Mouse (Mus musculus): ENCODE data around the gene S1pr5.
"Not testable (repeated sequence)": the region's sequence is repeated elsewhere in the genome, so short reads cannot be mapped to it uniquely, and the experiment has no call there.

S1pr5 gene

DNA sequence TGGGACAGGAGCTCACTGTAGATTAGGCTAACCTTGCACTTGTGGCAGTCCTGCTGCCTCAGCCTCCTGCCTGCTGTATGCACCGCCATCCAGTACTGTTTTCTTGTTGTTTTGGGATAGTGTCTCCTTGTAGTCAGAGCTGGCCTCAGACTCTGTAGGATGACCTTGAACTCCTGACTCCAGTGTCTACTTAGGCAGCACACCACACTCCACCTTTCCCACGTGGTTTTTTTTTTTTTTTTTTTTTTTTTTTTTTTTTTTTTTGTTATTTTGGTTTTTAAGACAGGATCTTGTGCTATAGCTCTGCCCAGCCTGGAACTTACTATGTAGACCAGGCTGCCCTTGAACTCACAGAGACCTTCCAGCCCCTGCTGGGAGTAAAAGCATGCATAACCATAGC is 39.6 kb downstream of the S1pr5 start:
- no peak for DNase-seq (ENCODE audit: extremely low read depth, low read depth)

DNA sequence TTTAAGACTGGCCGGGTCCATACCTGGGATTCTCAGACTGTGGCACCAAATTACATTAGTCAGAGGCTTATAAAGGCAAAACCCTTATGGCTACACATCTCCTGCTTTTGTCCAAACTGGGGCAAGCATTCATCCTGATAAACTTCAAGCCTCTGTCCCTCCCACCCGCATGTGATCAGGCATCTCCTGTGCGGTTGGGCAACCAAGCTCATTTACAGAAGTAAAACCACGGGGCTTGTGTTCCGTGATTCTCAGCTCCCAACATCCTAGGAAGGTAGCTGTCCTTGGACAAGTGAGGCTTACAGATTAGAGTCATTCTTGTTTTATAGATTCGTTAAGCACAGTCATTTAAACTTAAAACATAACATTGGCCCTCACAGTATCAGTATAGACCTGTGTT is 41.4 kb downstream of the S1pr5 start:
- no peak for DNase-seq (ENCODE audit: extremely low read depth, low read depth)

DNA sequence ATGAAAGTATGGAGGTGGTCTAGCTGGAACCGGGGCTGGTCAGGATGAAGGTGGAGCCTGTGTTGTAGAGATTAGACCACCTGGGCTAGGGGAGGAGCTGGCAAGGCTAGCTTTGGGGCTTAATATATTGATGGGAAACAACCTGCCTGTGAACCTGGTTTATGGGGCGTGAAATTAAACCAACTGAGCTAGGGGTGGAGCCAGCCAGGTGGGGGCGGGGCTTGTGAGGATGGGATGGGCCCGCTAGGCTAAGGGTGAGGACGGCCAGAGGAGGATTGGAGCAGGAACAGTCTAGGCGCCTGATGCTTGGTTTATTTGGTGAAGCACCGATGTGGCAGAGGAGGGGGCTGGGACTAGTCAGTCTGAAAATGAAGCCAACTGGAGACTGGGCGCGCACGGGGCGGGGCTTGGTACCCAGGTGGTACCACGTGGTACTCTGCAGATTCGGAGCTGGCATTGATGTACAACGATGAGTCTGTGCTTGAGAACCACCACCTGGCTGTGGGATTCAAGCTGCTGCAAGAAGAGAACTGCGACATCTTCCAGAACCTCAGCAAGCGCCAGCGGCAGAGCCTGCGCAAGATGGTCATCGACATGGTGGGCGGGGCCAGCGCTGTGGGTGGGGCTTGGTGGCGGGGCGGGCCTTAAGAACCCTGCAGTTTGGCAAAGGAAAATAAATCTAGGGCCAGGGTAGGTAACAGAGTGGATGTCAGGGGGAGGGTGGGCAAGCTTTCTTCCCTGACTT is 43.5 kb downstream of the S1pr5 start:
- DNase-seq (ENCODE audit: extremely low read depth, low read depth): no peak

DNA sequence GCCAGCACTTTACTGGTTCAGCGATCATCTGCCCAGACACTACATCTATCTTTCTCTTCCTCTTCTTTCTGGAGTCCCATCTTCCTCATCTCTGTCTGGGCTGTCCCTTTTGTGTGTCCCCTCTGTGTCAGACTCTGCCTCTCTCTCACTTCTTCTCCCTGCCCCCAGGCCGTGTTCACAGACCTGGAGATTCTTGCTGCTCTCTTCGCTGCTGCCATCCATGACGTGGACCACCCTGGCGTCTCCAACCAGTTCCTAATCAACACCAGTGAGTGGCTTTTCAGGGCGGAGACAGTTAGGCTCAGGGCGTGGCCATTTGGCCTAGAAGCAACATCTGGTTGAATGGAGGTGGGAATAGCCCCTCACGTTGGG is 44.1 kb downstream of the S1pr5 start:
- no peak for DNase-seq (ENCODE audit: extremely low read depth, low read depth)

DNA sequence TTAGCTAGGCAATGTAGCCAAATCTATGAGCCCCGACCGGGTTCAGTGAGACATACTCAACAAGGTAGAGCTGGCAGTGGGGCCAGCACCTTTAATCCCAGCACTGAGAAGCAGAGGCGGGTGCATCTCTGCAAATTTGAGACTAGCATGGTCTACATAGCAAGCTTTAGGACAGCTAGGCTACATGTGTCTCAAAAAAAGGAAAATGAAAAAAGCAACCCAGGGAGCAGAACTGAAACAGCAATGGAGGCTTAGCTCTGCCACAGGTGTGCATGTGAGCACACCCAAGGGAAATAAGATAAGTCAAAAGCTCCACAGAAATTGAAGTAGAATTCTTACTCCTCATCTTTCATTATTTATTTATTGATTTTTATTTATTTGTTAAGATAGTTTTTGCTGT is 49.3 kb downstream of the S1pr5 start:
- no peak for DNase-seq (ENCODE audit: extremely low read depth, low read depth)

DNA sequence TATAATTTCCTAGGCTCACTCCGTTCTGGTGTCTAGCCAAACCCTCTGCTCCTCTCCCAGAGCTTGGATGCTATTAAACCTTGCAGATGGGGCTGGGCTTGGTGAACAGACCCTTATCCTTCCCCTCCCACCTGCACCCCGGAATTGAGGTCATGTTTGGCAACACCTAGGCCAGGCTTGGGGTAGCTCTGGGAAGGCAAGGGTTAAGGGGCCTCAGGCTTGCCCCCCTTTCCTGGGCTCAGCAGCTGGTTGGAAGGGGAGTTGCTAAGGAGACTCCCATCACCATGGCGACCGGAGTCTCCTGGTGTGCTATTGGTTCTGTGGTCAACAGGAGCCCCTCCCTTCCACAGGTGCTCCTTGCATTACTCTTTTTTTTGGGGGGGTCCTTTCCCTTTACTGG is 50.3 kb downstream of the S1pr5 start:
- no peak for DNase-seq (ENCODE audit: extremely low read depth, low read depth)

DNA sequence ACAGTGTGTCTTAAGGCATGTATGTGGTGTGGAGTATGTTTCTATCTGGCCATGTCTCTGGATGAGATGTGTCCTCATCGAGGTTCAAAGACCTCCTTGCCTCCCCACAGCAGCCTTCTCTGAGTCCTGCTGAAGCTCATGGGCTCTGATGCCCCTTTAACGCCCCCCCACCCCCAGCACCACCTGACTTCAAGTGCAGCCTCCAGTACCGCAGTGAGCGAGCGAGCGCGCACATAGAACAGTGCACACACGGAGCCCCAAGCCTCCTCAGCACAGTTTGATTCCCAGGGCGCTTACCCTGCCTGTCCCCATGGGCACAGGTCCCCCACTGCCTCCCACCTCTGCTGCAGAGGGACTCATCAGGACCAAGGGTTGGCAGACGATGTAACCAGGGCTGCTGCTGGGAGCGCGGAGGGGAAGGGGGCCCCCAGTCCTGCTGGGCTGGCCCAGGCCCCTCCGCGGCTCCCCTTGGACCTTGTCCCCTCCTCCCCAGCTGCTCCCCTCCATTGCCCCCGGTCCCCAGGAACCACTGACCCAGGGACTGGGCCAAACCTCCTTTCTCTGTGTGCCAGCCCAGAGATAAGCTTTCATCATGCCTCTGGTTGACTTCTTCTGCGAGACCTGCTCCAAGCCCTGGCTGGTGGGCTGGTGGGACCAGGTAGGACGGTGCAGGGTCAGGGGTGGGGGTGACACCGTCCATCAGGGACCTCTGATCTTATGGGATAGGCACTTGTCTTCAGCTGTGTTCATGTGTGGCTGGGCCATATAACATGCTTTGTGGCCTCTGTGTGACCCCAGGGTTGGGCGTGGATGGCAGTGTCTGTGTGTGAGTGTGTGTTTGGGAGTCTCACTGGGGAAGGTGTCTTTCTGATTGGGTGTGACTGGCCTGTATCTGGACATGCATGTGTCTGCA is 51.5 kb downstream of the S1pr5 start:
- DNase-seq (ENCODE audit: extremely low read depth, low read depth): no peak

DNA sequence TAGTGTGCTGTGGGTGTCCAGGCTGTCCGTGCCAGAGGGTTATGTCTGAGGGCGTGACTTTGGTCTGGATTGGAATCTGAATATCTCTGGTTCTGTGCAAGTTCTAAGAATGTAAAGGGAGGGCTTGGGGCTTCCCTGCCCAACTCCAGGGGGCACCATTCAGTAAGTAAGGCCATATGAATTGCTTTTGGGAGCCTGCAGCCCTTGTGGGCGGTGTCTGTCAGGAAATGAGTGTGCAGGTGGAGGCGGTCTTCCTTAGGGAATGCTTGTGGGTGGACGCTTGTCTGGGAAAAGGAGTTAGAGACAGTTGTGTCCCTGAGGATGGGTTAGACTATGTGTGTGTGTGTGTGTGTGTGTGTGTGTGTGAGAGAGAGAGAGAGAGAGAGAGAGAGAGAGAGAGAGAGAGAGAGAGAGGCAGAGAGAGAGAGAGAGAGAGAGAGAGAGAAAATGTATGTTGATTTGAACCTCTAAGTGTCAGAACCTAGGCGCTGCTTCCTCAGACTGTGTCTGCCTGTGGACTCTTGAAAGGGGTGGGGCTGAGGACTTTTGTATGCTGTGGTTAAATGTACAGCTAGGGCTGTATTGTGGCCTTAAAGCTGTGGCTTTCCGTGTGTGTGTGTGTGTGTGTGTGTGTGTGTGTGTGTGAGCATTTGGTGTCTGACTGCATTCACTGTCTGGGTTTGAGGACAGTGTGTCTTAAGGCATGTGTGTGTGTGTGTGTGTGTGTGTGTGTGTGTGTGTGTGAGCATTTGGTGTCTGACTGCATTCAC is 52.3 kb downstream of the S1pr5 start:
- not testable (repeated sequence) for DNase-seq (ENCODE audit: extremely low read depth, low read depth)

DNA sequence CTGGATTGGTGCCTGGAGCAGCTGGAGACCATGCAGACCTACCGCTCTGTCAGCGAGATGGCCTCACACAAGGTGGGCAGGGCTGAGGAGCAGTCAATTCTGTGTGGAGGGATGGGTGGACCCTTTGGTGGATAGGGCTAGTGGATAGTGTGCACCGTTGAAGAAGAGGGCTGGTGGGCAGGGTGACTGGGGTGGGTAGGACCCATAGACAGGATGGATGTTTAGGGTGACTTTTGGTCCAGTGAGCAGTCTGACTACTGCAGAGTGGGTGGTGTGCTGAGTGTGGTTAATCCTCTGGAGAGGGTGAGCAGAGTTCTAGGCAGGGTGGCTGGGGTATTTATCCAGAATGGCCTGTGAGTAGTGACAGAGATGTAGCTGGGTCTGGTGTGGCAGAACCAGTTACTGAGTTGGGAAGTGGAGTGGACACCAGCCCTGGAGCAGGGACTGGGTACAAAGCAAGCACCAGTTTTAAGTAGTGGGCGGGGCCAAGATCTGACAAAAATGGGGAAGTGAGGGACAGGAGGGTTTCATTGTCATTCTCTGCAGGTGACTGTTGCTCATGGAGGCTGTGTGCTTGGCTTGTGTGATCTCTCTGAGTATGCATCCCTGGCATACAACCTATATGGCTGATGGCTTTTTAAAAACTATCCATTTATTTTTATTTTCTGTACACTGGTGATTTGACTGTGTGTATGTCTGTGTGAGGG is 53.3 kb downstream of the S1pr5 start:
- DNase-seq (ENCODE audit: extremely low read depth, low read depth): peak; percentile 65

DNA sequence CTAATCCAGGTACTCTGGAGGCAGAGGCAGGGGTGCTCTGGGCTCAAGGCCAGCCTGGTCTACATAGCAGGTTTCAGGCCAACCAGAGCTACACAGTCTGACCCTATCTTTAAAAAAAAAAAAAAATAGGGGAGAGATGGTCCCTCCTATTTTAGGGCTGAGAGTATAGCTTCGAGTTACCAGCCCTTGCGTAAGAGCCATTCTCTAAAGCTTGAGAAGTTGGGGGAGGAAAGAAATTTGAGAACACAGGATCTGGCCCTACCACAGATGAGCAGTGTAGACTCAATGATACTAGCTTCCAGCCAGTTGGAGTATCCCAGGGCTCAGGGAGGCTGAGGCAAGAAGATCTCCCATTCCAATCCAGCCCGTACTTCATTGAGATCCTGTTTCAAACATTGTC is 54.5 kb downstream of the S1pr5 start:
- no peak for DNase-seq (ENCODE audit: extremely low read depth, low read depth)

All from MEL-GATA-1-ER (cell line).